Mouse (Mus musculus) heart, postnatal 4 days (tissue): ENCODE data around the gene Fam163a. TPM values are rescaled to one million over a fixed set of nuclear protein-coding genes. Genes with fewer than 3 reads are reported as not detected.

Experiments
- DNase-seq: peaks from one replicate; pipeline ENCODE4 v3.0.0; 2021
- total RNA-seq, 2 experiments: library from RNA; stranded (reverse); gene quantifications; 2 replicates each; pipeline ENCODE4 v1.2.3; 2021

Fam163a gene
- total RNA-seq, 2 experiments from 2014 or later: 0.81 to 0.88 TPM

DNA sequence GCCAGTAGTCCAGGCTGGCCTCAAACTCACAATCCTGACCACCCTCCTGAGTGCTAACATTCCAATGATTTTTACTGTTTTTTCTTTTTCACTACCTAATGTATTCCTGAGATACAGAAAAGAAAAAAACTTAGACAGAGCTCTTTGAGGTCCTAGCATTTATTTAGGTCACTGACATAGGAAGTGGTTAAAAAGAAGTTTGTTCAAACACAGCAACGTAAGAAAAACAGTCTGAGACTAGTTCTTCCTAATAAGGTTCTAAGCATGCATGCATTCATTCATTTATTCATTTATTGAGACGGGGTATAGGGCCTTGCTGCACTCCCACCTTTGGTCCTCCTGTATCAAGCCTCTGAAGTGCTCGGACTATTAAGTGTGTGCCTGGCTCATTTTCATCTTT is 177.0 kb downstream of the Fam163a start:
- DNase-seq: no peak

Other genes with a start within 250 kb of the Fam163a start
- 10 to 100 TPM; 35.4 to 37.7 TPM for gene Cep350, start 231.8 kb downstream of the Fam163a start, total RNA-seq
- gene Tor1aip2, start 169.6 kb downstream of the Fam163a start, total RNA-seq: 10 to 100 TPM; 65.9 to 66.6 TPM
- gene Tor1aip1, start 168.5 kb downstream of the Fam163a start, total RNA-seq: 10 to 100 TPM; 55.1 to 56.3 TPM
- gene Tdrd5, start 98.6 kb upstream of the Fam163a start, total RNA-seq: under 1 TPM in 1 of 2 experiments, not detected in 1; 0.10 TPM
- under 1 TPM in 1 of 2 experiments, not detected in 1; 0.23 TPM for gene Nphs2, start 105.7 kb upstream of the Fam163a start, total RNA-seq
- gene Gm2000, start 161.0 kb upstream of the Fam163a start, total RNA-seq: 100 to 1,000 TPM; 618 to 681 TPM
- under 1 TPM in 1 of 2 experiments, not detected in 1; 0.12 TPM for gene Axdnd1, start 216.1 kb upstream of the Fam163a start, total RNA-seq